Mouse (Mus musculus) embryonic facial prominence, embryonic 10.5 days (tissue): ENCODE data around the gene Uroc1. TPM values are rescaled to one million over a fixed set of nuclear protein-coding genes. Genes with fewer than 3 reads are reported as not detected.

ENCODE experiments used
- DNase-seq: peaks from one replicate; pipeline ENCODE4 v3.0.0-alpha.2; 2017; ENCODE audit warnings: low spot score
- H3K27ac ChIP-seq: fragments of 300-500 bp; sonication (generic); replicated peaks from 2 replicates; pipeline ENCODE4 v1.5.1; 2016; ENCODE audit warnings: mild to moderate bottlenecking
- H3K27me3 ChIP-seq: fragments of 300-500 bp; sonication (generic); replicated peaks from 2 replicates; pipeline ENCODE4 v1.6.1; 2016; ENCODE audit warnings: low read depth, mild to moderate bottlenecking; ENCODE audit not compliant: poor library complexity, severe bottlenecking
- H3K36me3 ChIP-seq: fragments of 300-500 bp; sonication (generic); replicated peaks from 2 replicates; pipeline ENCODE4 v1.6.1; 2016; ENCODE audit warnings: mild to moderate bottlenecking, moderate library complexity
- H3K4me1 ChIP-seq: fragments of 300-500 bp; sonication (generic); 2 replicates; pipeline ENCODE4 v1.6.1; 2016
- H3K4me3 ChIP-seq: fragments of 300-500 bp; sonication (generic); 2 replicates; pipeline ENCODE4 v1.5.1; 2016; ENCODE audit warnings: mild to moderate bottlenecking, moderate library complexity
- H3K9me3 ChIP-seq: fragments of 300-500 bp; sonication (generic); 2 replicates; pipeline ENCODE4 v1.6.1; 2016; ENCODE audit warnings: mild to moderate bottlenecking
- WGBS: fragments of 180-500 bp; shearing (Covaris S2); methylation state at CpG from one replicate; pipeline ENCODE4 v1.1.7; 2016; 5-methylcytosine and 5-hydroxymethylcytosine counted together
- polyA plus RNA-seq: library from polyadenylated mRNA; unstranded; fragments of >200 nt; fragmentation: Nextera tagmentation; extraction: Ambion mirVana; gene quantifications from 2 replicates; pipeline ENCODE4 v1.2.1, GENCODE M21; 2016

Gene Uroc1
- polyA plus RNA-seq, 1 experiment from 2014 or later = 0.04 TPM

GRCm38 (mm10) chr6:90410972-90411371, 77.9 kb downstream of the Uroc1 start:
- no peak overlapping the region for H3K27ac ChIP-seq
- no peak for DNase-seq
- H3K4me3 ChIP-seq = no peak overlapping the region
- 82% methylated on average over 1 of the region's 1 CpGs for WGBS
- H3K36me3 ChIP-seq = no peaks in the 10 kb centered on the region
- no peaks in the 10 kb centered on the region for H3K27me3 ChIP-seq
- no peaks in the 10 kb centered on the region for H3K4me1 ChIP-seq
- H3K9me3 ChIP-seq = no peaks in the 10 kb centered on the region

GRCm38 (mm10) chr6:90411926-90412325, 78.8 kb downstream of the Uroc1 start:
- no peak overlapping the region for H3K4me3 ChIP-seq
- H3K4me1 ChIP-seq = no peaks in the 10 kb centered on the region
- 81% methylated on average over 7 of the region's 7 CpGs for WGBS
- no peaks in the 10 kb centered on the region for H3K36me3 ChIP-seq
- H3K27me3 ChIP-seq = no peaks in the 10 kb centered on the region
- no peaks in the 10 kb centered on the region for H3K9me3 ChIP-seq
- DNase-seq = no peak
- no peak overlapping the region; the same call in 1 of the 2 replicates for H3K27ac ChIP-seq

Other genes starting within 250 kb of the Uroc1 start
- not detected in 2 replicates for gene Vmn1r50, start 231.9 kb upstream of the Uroc1 start, polyA plus RNA-seq
- not detected in 2 replicates for gene Vmn1r51, start 210.7 kb upstream of the Uroc1 start, polyA plus RNA-seq
- gene Vmn1r52, start 158.5 kb upstream of the Uroc1 start, polyA plus RNA-seq = not detected in 2 replicates
- gene V1ra8, start 130.5 kb upstream of the Uroc1 start, polyA plus RNA-seq = not detected in 2 replicates
- gene Vmn1r53, start 108.8 kb upstream of the Uroc1 start, polyA plus RNA-seq = not detected in 2 replicates
- not detected in 2 replicates for gene Vmn1r54, start 87.0 kb upstream of the Uroc1 start, polyA plus RNA-seq
- gene BC048671, start 32.1 kb upstream of the Uroc1 start, polyA plus RNA-seq = not detected in 2 replicates
- gene Chst13, start 8.1 kb upstream of the Uroc1 start, polyA plus RNA-seq = 0.09 and 0.11 TPM in 2 replicates
- gene Zxdc, start 36.2 kb downstream of the Uroc1 start, polyA plus RNA-seq = 6.0 and 7.2 TPM in 2 replicates
- gene Cfap100, start 95.5 kb downstream of the Uroc1 start, polyA plus RNA-seq = 0.76 and 0.99 TPM in 2 replicates
- 6.4 and 7.5 TPM in 2 replicates for gene Klf15, start 129.3 kb downstream of the Uroc1 start, polyA plus RNA-seq
- 1.5 and 2.1 TPM in 2 replicates for gene Aldh1l1, start 153.1 kb downstream of the Uroc1 start, polyA plus RNA-seq